Comparison of ENCODE assay signal across 8 mouse cellular contexts in the genomic region with DNA sequence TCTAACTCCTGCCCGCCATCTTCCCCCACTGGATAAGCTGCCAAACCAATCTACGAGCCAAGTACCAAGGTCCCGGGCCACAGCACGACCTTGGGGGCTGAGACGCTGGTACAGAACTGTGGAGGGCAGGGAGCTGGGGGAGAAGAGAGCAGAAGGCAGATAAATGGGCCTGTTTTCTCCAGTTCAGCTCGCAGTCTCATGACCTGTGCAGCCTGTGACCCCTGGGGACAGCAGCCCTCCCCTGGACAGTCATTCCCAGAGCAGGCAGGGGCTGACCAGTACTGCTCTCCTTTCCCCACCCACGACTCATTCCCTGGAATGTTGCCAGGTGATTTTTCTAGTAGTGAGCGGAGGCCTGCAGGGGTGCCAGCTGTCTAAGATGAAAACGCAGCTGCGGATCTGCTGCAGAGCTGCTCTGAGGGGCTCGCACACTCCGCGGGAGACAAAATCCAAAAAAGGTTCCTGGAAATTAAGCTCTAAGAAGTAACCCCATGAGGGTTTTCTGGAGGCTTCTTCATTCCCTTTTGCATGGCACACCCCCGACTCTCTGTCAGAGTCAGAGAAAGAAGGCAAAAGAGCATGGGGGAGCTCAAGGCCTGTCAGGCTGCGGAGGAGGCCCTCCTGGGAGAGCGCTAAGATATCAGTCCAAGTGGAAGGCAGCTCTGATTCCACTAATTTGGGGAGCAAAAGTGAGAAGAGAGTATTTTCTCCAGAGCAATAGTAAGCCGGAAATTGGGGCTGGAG. TPM values are rescaled to one million over a fixed set of nuclear protein-coding genes. Genes with fewer than 3 reads are reported as not detected.
A peak's percentile ranks its signal among the peaks of the same experiment; 100 is the strongest.
DNase-seq lines count a peak whose midpoint lies in the region; ATAC-seq and TF ChIP-seq lines count a peak whose summit lies in the region.

No protein-coding gene starts in this region.

- no peak overlapping the region for H3K27ac ChIP-seq in lung, embryonic 16.5 days (ENCODE audit: low read length)
- H3K27ac ChIP-seq in heart, embryonic 14.5 days (replicated peaks in 1 of 2; ENCODE audit: control insufficient read depth in 1 of 2, insufficient read depth in 1 of 2, low read depth in 2 of 2, low read length in 2 of 2) = peak overlapping the region; percentile 29 to 58; a peak in 2 of 4 replicates
- H3K27ac ChIP-seq in thymus, adult 2 months (ENCODE audit: control insufficient read depth, insufficient read depth, low read length) = no peak overlapping the region

- H3K27me3 ChIP-seq in lung, embryonic 16.5 days (ENCODE audit: control insufficient read depth, insufficient read depth, low read depth, low read length) = no peaks in the 10 kb centered on the region
- no peaks in the 10 kb centered on the region for H3K27me3 ChIP-seq in heart, embryonic 14.5 days (ENCODE audit: control insufficient read depth, insufficient read depth, low read length)
- no peaks in the 10 kb centered on the region for H3K27me3 ChIP-seq in myocyte (ENCODE audit: control insufficient read depth, insufficient read depth, insufficient read length)
- H3K27me3 ChIP-seq in thymus, adult 2 months (ENCODE audit: control insufficient read depth, insufficient read depth, low read length) = no peaks in the 10 kb centered on the region

- peaks cover 6% of the 10 kb centered on the region for H3K36me3 ChIP-seq in lung, embryonic 16.5 days (ENCODE audit: control insufficient read depth, insufficient read depth, low read length)
- peaks cover 24% of the 10 kb centered on the region for H3K36me3 ChIP-seq in heart, embryonic 14.5 days (ENCODE audit: control insufficient read depth, insufficient read depth, low read length)
- H3K36me3 ChIP-seq in myocyte (ENCODE audit: control insufficient read depth, insufficient read depth) = no peaks in the 10 kb centered on the region
- peaks cover 6% of the 10 kb centered on the region; the same call in 1 of the 2 replicates for H3K36me3 ChIP-seq in thymus, adult 2 months (ENCODE audit: control insufficient read depth, insufficient read depth, low read length)

- ATAC-seq in lung, embryonic 16.5 days (ENCODE audit: low read depth) = peak; percentile 56
- peak; percentile 51; the same call in 1 of the 2 replicates for ATAC-seq in heart, embryonic 14.5 days (ENCODE audit: insufficient number of reproducible peaks, insufficient read depth, low FRiP score, low read depth)

- TF ChIP-seq POLR2A in myocyte (IDR thresholded peaks at IDR 0.05; ENCODE audit: insufficient read length, low read depth) = no peak
- no peak for TF ChIP-seq POLR2A in thymus, adult 2 months (IDR thresholded peaks at IDR 0.05; ENCODE audit: control insufficient read depth, extremely low read depth, insufficient read depth, low read length, poor library complexity)

- H3K9ac ChIP-seq in lung, embryonic 16.5 days (ENCODE audit: low read length) = 0 out of 2 replicates have a peak overlapping the region, but pooled peaks have one; percentile 11
- H3K9ac ChIP-seq in heart, embryonic 14.5 days (ENCODE audit: low read length) = peak overlapping the region; percentile 44; the same call in 1 of the 2 replicates

- H3ac ChIP-seq in myocyte (ENCODE audit: control insufficient read depth, insufficient read length) = no peak overlapping the region

- no peak for TF ChIP-seq CTCF in thymus, adult 2 months (IDR thresholded peaks at IDR 0.05; ENCODE audit: borderline replicate concordance, control insufficient read depth, extremely low read depth, insufficient read depth, low read length, poor library complexity)

- H3K79me2 ChIP-seq in myocyte (ENCODE audit: control insufficient read depth, insufficient read depth) = no peaks in the 10 kb centered on the region

- no peak overlapping the region for H3K4me2 ChIP-seq in lung, embryonic 16.5 days (ENCODE audit: low read depth, low read length)
- H3K4me2 ChIP-seq in heart, embryonic 14.5 days (ENCODE audit: low read length) = peak overlapping the region; percentile 21; the same call in 1 of the 2 replicates
- H3K4me2 ChIP-seq in myocyte (ENCODE audit: low read depth) = no peak overlapping the region

- H3K4me3 ChIP-seq in lung, embryonic 16.5 days (ENCODE audit: low read length) = no peak overlapping the region
- no peak overlapping the region for H3K4me3 ChIP-seq in heart, embryonic 14.5 days (ENCODE audit: control insufficient read depth in 1 of 2, insufficient read depth in 1 of 2, low read depth in 1 of 2, low read length in 2 of 2)
- no peak overlapping the region for H3K4me3 ChIP-seq in myocyte
- no peak overlapping the region for H3K4me3 ChIP-seq in thymus, adult 2 months (ENCODE audit: control insufficient read depth, insufficient read depth, low read length)

- DNase-seq in adrenal gland, adult (ENCODE audit: inconsistent age in 2 of 2, low spot score in 1 of 2) = peak; percentile 84 to 91
- DNase-seq in adrenal gland, postnatal 4 days (ENCODE audit: low spot score in 2 of 2) = no peak
- no peak for DNase-seq in lung, adult 18-20 months
- DNase-seq in thymus, adult 2 months = no peak
- no peak for DNase-seq in thymus, postnatal 4 days

- WGBS in lung, embryonic 16.5 days = 41% methylated on average over 17 of the region's 17 CpGs
- 34% methylated on average over 17 of the region's 17 CpGs for WGBS in heart, embryonic 14.5 days
- 93% methylated on average over 17 of the region's 17 CpGs for WGBS in thymus, adult 2 months

- no peaks in the 10 kb centered on the region for H3K9me3 ChIP-seq in lung, embryonic 16.5 days (ENCODE audit: control insufficient read depth, low read length)
- no peaks in the 10 kb centered on the region for H3K9me3 ChIP-seq in heart, embryonic 14.5 days (ENCODE audit: control insufficient read depth, low read length)

- H3K4me1 ChIP-seq in lung, embryonic 16.5 days (replicated peaks; ENCODE audit: control insufficient read depth, insufficient read depth, low read length) = peaks cover 19% of the 10 kb centered on the region
- H3K4me1 ChIP-seq in heart, embryonic 14.5 days (ENCODE audit: control insufficient read depth in 2 of 2, insufficient read depth in 2 of 2, low read length in 2 of 2) = peaks cover 26 to 29% of the 10 kb centered on the region in 2 experiments
- peaks cover 3% of the 10 kb centered on the region for H3K4me1 ChIP-seq in thymus, adult 2 months (replicated peaks; ENCODE audit: control insufficient read depth, insufficient read depth, low read length)

TF ChIP-seq in myocyte, 11 proteins besides CTCF, POLR2A, EP300 and RAD21:
- peak in 1 of 3 experiments; percentile 24 for TF ChIP-seq MYOD1 (IDR thresholded peaks at IDR 0.05; ENCODE audit: control insufficient read depth in 1 of 3, insufficient read length in 2 of 3, low read depth in 2 of 3)
- no peak for TF ChIP-seq USF1 (IDR thresholded peaks at IDR 0.05; ENCODE audit: low read depth)
- no peak for TF ChIP-seq REST (IDR thresholded peaks at IDR 0.05; ENCODE audit: insufficient read depth, insufficient read length)
- no peak for TF ChIP-seq E2F4 (IDR thresholded peaks at IDR 0.05; ENCODE audit: insufficient read depth)
- TF ChIP-seq MYOG (IDR thresholded peaks at IDR 0.05; ENCODE audit: control insufficient read depth in 1 of 3, insufficient read depth in 1 of 3, insufficient read length in 2 of 3, low read depth in 2 of 3) = peak in 1 of 3 experiments; percentile 12
- TF ChIP-seq CEBPB (IDR thresholded peaks at IDR 0.05; ENCODE audit: insufficient read depth, poor library complexity, severe bottlenecking) = no peak
- no peak for TF ChIP-seq SRF (IDR thresholded peaks at IDR 0.05; ENCODE audit: control insufficient read depth, insufficient read length, low read depth)
- TF ChIP-seq TCF12 (IDR thresholded peaks at IDR 0.05; ENCODE audit: insufficient read depth, poor library complexity, severe bottlenecking) = no peak
- TF ChIP-seq MAX (IDR thresholded peaks at IDR 0.05; ENCODE audit: low read depth) = no peak
- no peak for TF ChIP-seq TCF3 (IDR thresholded peaks at IDR 0.05; ENCODE audit: insufficient read length, low read depth)
- TF ChIP-seq POLR2AphosphoS2 (IDR thresholded peaks at IDR 0.05; ENCODE audit: insufficient read length, low read depth) = peak; percentile 17

RNA-seq across cellular contexts. Expression of a gene that starts 23.1 kb away (rescaled TPM):
- total RNA-seq in adrenal gland, postnatal 4 days (2021) = 10 to 100 TPM; 36.9 to 42.0 TPM
- polyA plus RNA-seq in lung, embryonic 16.5 days (2015; fragmentation: Nextera tagmentation; extraction: Ambion mirVana) = 14.9 and 15.1 TPM in 2 replicates
- 6.0 and 6.3 TPM in 2 replicates for polyA plus RNA-seq in heart, embryonic 14.5 days (2014; fragmentation: Nextera tagmentation; extraction: Ambion mirVana)
- polyA plus RNA-seq in myocyte (2012; fragmentation: generic; extraction: Trizol) = 22.6 TPM
- 28.5 and 30.4 TPM in 2 replicates for polyA plus RNA-seq in thymus, adult 2 months (2012; rRNA removed)

RNA-seq across cellular contexts. Expression of a gene that starts 30.9 kb away (rescaled TPM):
- total RNA-seq in adrenal gland, postnatal 4 days (2021) = 100 to 1,000 TPM; 108 to 120 TPM
- polyA plus RNA-seq in lung, embryonic 16.5 days (2015; fragmentation: Nextera tagmentation; extraction: Ambion mirVana) = 38.3 and 39.6 TPM in 2 replicates
- polyA plus RNA-seq in heart, embryonic 14.5 days (2014; fragmentation: Nextera tagmentation; extraction: Ambion mirVana) = 8.6 and 8.9 TPM in 2 replicates
- polyA plus RNA-seq in myocyte (2012; fragmentation: generic; extraction: Trizol) = 21.8 TPM
- 138 and 152 TPM in 2 replicates for polyA plus RNA-seq in thymus, adult 2 months (2012; rRNA removed)

Comparison
In these comparisons a context has a peak if more than half of its experiments do, and no peak if none do; other contexts are left out.
1. DNase-seq: peak in adrenal gland, adult (2 of 2); none in adrenal gland, postnatal 4 days (0 of 2), lung, adult 18-20 months (0 of 2), thymus, adult 2 months (single experiment) and thymus, postnatal 4 days (single experiment).
2. H3K27ac ChIP-seq: peak in heart, embryonic 14.5 days (2 of 2); none in lung, embryonic 16.5 days (single experiment) and thymus, adult 2 months (single experiment).